Mouse (Mus musculus): ENCODE results near the gene Samd4. TPM values are rescaled to one million over a fixed set of nuclear protein-coding genes. Genes with fewer than 3 reads are reported as not detected.

The Samd4 gene
- total and polyA plus RNA-seq, 2 experiments from 2014 or later = 4.9 to 14.7 TPM

DNA sequence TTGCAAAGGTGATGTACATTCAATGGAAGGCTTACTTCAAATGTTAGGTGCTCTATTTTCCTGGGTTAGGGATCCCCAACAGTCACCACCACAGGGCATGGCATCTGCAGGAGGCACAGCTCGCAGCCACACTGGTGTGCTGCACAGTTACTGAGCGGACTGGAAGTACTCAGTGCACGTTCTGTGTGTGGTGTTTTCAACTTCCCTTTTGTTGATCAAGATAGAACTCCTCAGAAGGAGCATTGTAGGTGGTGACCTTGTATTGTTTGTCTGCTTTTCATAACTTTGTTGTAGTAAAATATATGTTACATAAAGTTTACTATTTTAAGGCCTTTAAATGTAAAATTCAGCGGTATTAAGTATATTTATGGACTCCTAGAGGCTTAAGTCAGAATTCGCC is 19.7 kb upstream of the Samd4 start:
- DNase-seq (ENCODE audit: low spot score) = no peak
- Histone ChIP-seq H3K36me3 (ENCODE audit: insufficient read depth, low read length) (no peaks in the 10 kb centered on the region), H3K9ac (replicated peaks; ENCODE audit: low read length) (no peak overlapping the region), H3K27me3 (ENCODE audit: insufficient read depth, low read length) (no peaks in the 10 kb centered on the region), H3K4me2 (ENCODE audit: low read depth, low read length) (no peak overlapping the region), H3K9me3 (ENCODE audit: low read length) (no peaks in the 10 kb centered on the region), H3K4me1 (ENCODE audit: insufficient read depth, low read length) (no peaks in the 10 kb centered on the region), H3K27ac (no peak overlapping the region), H3K4me3 (ENCODE audit: low read length) (no peak overlapping the region)
- 92% methylated on average over 5 of the region's 5 CpGs for WGBS
- TF ChIP-seq CTCF (IDR thresholded peaks at IDR 0.05; ENCODE audit: low read depth) = no peak
- ATAC-seq = no peak

DNA sequence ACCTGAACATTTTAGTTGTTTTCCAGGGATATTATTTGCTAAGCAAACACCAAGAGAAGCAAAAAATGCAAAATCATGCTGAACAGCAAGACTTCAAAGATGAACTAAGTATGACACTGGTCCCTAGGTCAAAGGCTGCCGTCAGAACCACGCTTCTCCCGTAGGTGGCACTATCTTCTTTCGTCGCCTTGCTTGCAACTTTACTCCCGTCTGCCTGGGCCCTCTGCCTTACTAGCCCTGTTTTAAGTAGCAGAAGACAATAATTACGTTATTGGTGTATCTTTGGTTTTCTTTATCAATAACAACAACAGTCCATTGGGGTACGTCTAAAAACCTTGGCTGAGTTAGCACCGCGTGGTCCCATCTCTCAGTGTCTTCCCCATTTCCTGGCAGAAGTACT is 1.7 kb upstream of the Samd4 start:
- Histone ChIP-seq H3K4me1 (ENCODE audit: insufficient read depth, low read length) (no peaks in the 10 kb centered on the region), H3K9me3 (ENCODE audit: low read length) (no peaks in the 10 kb centered on the region), H3K4me3 (ENCODE audit: low read length) (no peak overlapping the region), H3K9ac (replicated peaks; ENCODE audit: low read length) (no peak overlapping the region), H3K36me3 (ENCODE audit: insufficient read depth, low read length) (no peaks in the 10 kb centered on the region), H3K4me2 (ENCODE audit: low read depth, low read length) (peak overlapping the region; percentile 99; the same call in 1 of the 2 replicates), H3K27me3 (ENCODE audit: insufficient read depth, low read length) (no peaks in the 10 kb centered on the region), H3K27ac (no peak overlapping the region)
- ATAC-seq (no peak), DNase-seq (ENCODE audit: low spot score) (peak; percentile 72)
- 5% methylated on average over 10 of the region's 10 CpGs for WGBS
- peak; percentile 86 for TF ChIP-seq CTCF (IDR thresholded peaks at IDR 0.05; ENCODE audit: low read depth)

DNA sequence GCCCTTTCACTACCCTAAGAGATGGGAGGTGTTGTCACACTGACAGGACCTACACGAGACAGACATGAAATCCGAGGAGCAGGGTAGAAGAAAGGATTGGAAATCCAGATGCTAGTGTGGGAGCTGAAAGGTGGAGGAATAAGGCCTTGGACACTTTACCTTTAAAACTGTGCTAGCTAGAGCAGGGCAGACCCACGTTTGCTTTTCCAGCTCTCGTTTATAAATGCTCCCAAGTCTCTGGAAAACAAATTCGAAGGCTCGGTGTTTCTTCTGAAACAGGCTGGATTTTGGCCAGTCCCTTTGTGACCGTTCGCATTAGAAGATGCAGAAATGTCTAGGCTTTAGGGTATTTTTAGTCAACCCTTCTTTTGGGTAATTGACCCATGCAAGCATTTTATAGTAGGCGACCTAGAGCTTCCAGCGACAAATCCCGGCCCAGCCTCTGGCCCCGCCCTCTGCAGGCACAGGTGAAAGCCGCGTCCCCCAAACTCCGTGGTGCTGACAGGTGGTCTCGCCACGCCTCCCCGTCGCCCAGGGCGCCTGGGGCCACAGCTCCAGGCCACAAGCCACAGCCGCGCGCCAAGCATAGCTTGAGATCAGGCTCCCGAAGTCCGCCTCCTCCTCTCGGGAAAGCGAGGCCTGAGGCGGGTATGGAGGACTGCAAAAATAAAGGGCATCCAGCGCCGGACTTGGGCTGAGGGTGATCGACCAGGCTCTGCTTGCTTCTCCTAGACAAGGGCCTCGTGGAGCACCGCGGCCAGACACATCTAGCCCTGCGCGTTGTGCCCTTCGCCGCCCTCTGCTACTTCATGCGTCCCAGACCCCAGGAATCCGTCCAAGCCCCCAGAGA is 848 bp upstream of the Samd4 start:
- ATAC-seq (peak; percentile 4; the same call in 1 of the 2 replicates), DNase-seq (ENCODE audit: low spot score) (peak; percentile 25)
- H3K4me2 ChIP-seq (ENCODE audit: low read depth, low read length) = peak overlapping the region; percentile 99
- 5% methylated on average over 40 of the region's 40 CpGs for WGBS
- H3K27me3 ChIP-seq (ENCODE audit: insufficient read depth, low read length) = no peaks in the 10 kb centered on the region
- peak overlapping the region; percentile 66; the same call in 1 of the 2 replicates for H3K9ac ChIP-seq (replicated peaks; ENCODE audit: low read length)
- H3K9me3 ChIP-seq (ENCODE audit: low read length) = no peaks in the 10 kb centered on the region
- H3K36me3 ChIP-seq (ENCODE audit: insufficient read depth, low read length) = no peaks in the 10 kb centered on the region
- 0 out of 2 replicates have a peak overlapping the region, but pooled peaks have one; percentile 64 for H3K27ac ChIP-seq
- H3K4me3 ChIP-seq (ENCODE audit: low read length) = peak overlapping the region; percentile 60
- no peaks in the 10 kb centered on the region for H3K4me1 ChIP-seq (ENCODE audit: insufficient read depth, low read length)
- no peak for TF ChIP-seq CTCF (IDR thresholded peaks at IDR 0.05; ENCODE audit: low read depth)

DNA sequence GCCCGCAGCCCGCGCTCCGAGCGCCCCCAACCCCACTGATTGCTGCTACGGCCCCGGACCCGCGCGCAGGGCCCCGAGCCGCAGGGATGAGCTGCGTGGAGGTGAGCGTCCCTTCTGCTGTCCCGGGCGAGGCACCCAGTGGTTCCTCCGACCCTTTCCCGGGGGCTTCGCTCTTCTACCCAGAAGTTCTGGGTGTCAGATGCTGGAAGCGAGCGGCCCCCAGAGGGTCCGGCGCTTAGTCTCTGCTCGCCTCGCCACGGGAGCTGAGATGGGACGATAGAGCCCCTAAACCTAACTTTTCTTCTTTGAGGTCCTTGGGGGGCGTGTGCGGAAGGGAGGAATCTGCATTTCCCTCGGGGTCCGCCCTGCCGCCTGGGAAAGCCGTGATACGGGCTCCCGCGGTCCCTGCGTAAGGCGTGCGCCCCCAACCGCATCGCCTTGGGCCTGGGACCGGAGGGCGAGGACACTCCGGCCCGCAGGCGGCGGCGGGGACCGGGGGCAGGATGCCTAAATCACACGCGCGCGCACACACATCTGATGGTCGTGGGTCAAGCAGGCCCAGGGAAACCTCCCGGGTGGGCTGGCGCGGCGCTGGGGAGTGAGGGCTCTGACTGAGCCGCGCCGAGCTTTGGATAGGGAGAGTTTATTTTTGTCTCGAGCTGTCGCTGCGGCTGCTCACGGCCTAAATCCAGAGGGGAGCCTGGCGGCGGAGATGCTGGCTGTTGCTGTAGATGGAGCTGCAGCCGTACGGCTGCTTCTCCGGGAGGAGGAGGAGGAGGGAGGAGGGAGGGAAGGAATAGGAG is 615 bp downstream of the Samd4 start:
- H3K27ac ChIP-seq = peak overlapping the region; percentile 64; the same call in 1 of the 2 replicates
- no peak; the same call in 1 of the 2 replicates for TF ChIP-seq CTCF (IDR thresholded peaks at IDR 0.05; ENCODE audit: low read depth)
- peak overlapping the region; percentile 60 for H3K4me3 ChIP-seq (ENCODE audit: low read length)
- H3K9me3 ChIP-seq (ENCODE audit: low read length) = no peaks in the 10 kb centered on the region
- ATAC-seq (peak; percentile 33), DNase-seq (ENCODE audit: low spot score) (peak; percentile 77)
- under 1% methylated on average over 60 of the region's 70 CpGs for WGBS
- no peaks in the 10 kb centered on the region for H3K27me3 ChIP-seq (ENCODE audit: insufficient read depth, low read length)
- H3K9ac ChIP-seq (replicated peaks; ENCODE audit: low read length) = peak overlapping the region; percentile 66
- H3K36me3 ChIP-seq (ENCODE audit: insufficient read depth, low read length) = no peaks in the 10 kb centered on the region
- peak overlapping the region; percentile 99 for H3K4me2 ChIP-seq (ENCODE audit: low read depth, low read length)
- no peaks in the 10 kb centered on the region for H3K4me1 ChIP-seq (ENCODE audit: insufficient read depth, low read length)

DNA sequence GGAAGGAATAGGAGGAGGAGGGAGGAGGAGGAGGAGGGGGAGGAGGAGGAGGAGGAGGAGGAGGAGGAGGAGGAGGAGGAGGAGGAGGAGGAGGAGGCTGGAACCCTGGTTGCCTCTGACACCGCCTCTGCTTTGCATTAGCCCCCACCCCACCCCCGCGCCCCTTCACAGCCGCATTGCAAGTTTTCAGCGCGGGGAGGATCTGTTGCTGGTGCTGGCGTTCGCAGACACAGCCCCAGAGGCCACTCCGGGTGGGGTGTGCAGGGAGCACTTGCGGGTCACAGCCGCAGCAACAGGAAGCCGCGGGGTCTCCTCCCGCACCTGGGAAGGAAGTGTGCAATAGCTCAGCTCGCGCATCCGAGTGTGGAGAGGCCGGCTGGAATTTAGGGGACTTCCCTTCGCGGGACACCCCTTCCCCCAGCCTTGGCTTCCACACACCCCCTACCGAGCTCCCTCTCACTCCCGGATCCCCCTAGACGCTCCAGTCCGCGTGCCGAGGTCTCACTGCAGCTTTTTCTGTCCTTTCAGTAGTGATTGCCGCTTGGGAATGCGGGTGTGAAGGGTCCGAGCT is 1.3 kb downstream of the Samd4 start:
- Histone ChIP-seq H3K9ac (replicated peaks; ENCODE audit: low read length) (peak overlapping the region; percentile 63), H3K4me1 (ENCODE audit: insufficient read depth, low read length) (no peaks in the 10 kb centered on the region), H3K27me3 (ENCODE audit: insufficient read depth, low read length) (no peaks in the 10 kb centered on the region), H3K4me2 (ENCODE audit: low read depth, low read length) (peak overlapping the region; percentile 99), H3K27ac (peak overlapping the region; percentile 72), H3K36me3 (ENCODE audit: insufficient read depth, low read length) (no peaks in the 10 kb centered on the region), H3K9me3 (ENCODE audit: low read length) (no peaks in the 10 kb centered on the region), H3K4me3 (ENCODE audit: low read length) (peak overlapping the region; percentile 60)
- peak; percentile 58 for DNase-seq (ENCODE audit: low spot score)
- TF ChIP-seq CTCF (IDR thresholded peaks at IDR 0.05; ENCODE audit: low read depth) = no peak
- under 1% methylated on average over 29 of the region's 29 CpGs for WGBS
- ATAC-seq = peak; percentile 22; the same call in 1 of the 2 replicates

DNA sequence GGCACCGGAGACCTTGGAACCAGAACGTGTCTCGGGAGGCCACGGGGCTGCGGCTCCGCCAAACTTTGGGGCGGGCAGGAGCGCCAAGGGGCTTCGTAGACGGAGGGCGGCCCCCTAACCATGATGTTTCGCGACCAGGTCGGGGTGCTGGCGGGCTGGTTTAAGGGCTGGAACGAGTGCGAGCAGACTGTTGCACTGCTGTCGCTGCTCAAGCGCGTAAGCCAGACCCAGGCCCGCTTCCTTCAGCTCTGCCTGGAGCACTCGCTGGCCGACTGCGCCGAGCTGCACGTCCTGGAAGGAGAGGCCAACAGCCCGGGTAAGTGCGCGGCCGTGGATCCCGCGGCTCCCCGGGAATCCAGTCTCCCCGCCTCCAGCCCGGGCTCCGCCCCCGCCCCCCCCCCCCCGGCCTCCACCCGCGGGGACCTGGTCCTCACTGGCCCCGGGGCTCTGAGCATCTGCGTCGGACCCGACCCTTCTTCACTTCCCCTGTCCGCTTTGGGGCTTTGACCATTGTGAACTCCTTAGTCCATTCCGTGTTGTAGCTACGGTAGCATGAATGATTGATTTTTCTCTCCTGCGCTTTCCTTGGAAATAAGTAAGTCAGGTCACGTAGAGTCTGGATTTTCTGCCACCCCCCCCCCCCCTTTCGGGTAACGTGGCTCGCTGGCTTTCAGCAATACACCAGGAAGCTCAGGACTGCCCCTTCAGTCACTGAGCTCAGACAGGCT is 2.2 kb downstream of the Samd4 start:
- Histone ChIP-seq H3K9me3 (ENCODE audit: low read length) (no peaks in the 10 kb centered on the region), H3K27ac (peak overlapping the region; percentile 72), H3K36me3 (ENCODE audit: insufficient read depth, low read length) (no peaks in the 10 kb centered on the region), H3K9ac (replicated peaks; ENCODE audit: low read length) (peak overlapping the region; percentile 63), H3K27me3 (ENCODE audit: insufficient read depth, low read length) (no peaks in the 10 kb centered on the region), H3K4me1 (ENCODE audit: insufficient read depth, low read length) (no peaks in the 10 kb centered on the region), H3K4me2 (ENCODE audit: low read depth, low read length) (peak overlapping the region; percentile 99), H3K4me3 (ENCODE audit: low read length) (peak overlapping the region; percentile 60)
- peak; percentile 19 for TF ChIP-seq CTCF (IDR thresholded peaks at IDR 0.05; ENCODE audit: low read depth)
- under 1% methylated on average over 47 of the region's 52 CpGs for WGBS
- ATAC-seq = peak; percentile 70
- DNase-seq (ENCODE audit: low spot score) = peak; percentile 75
